Mouse (Mus musculus) G1E (cell line): ENCODE results near the gene Tpi1.

Source experiments
- CTCF ChIP-seq: IDR thresholded peaks from 2 replicates; pipeline ENCODE4 v1.5.1; 2012; ENCODE audit warnings: low read depth, low read length, inconsistent platforms, mixed read lengths
- GATA1 ChIP-seq: IDR thresholded peaks from 2 replicates; pipeline ENCODE4 v1.6.1; 2012; ENCODE audit warnings: borderline replicate concordance, low read length, inconsistent platforms, mixed read lengths
- TAL1 ChIP-seq: conservative IDR thresholded peaks from 2 replicates; pipeline ENCODE4 v1.6.1; 2012; ENCODE audit warnings: low read depth, low read length, inconsistent platforms, mixed read lengths

GRCm38 (mm10) chr6:124854647-124855046, 40.6 kb upstream of the Tpi1 start:
- no peak for TF ChIP-seq CTCF
- no peak for TF ChIP-seq TAL1
- TF ChIP-seq GATA1: no peak
